Mouse (Mus musculus) splenic B cell, adult 2 months (primary cell): ENCODE measurements at regions not wholly inside any gene's neighbourhood (a gene's known extent, or its start where the extent isn't known, plus 50 kb on each side); places are given as distances from the start of the nearest gene placed in this dataset.

ENCODE experiments used
- DNase-seq: peaks from one replicate; pipeline ENCODE4 v3.0.0-alpha.2; 2011; ENCODE audit warnings: low read depth, low spot score
- H3K27me3 ChIP-seq: 2 replicates; pipeline ENCODE4 v1.6.1; 2012; ENCODE audit warnings: mild to moderate bottlenecking, low read length, moderate library complexity, mixed read lengths; ENCODE audit not compliant: control insufficient read depth, poor library complexity, insufficient read depth, severe bottlenecking
- H3K36me3 ChIP-seq: 2 replicates; pipeline ENCODE4 v1.6.1; 2012; ENCODE audit warnings: mild to moderate bottlenecking, low read length, moderate library complexity, mixed read lengths; ENCODE audit not compliant: control insufficient read depth, poor library complexity, insufficient read depth, severe bottlenecking

DNA sequence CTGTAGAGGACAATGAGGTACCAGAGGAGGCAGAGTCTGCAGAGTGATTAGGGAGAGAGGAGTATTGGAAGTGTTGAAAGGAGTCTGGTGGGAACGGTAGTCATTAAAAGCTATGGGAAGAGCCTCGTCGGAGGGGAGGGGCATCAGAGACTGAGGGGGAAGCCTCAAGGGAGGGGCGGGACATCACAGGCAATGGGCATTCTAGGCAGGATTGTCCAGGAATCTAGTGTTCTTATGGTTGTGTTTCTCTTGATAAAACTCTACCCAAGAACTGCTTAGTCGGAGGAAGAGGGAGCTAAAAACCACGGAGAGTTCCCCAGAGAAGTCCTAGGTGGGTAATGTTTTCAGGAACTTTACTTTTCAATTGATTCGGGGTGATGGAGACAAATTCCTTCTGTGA lies 90.2 kb downstream of the Sec23ip start:
- H3K36me3 ChIP-seq, result no peaks in the 10 kb centered on the region
- H3K27me3 ChIP-seq, result no peaks in the 10 kb centered on the region
- DNase-seq, result no peak

DNA sequence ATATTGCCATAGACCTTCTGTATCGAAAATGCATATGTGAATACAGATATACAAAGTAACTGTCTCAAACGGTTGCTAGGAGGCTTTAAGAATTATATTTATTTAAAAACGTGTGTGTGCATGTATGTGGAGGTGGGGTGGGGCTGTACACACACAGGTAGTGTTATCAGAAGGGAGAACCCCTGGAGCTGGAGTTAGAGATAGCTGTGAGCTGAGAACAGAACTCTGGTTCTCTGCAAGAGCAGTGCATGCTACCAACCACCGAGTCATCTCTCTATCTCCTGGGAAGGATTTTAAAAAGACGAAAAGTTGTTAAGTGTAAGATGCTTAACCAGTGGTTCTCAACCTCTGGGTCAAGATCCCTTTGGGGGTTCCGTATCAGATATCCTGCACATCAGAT lies 91.7 kb downstream of the Sec23ip start:
- DNase-seq, result no peak
- no peaks in the 10 kb centered on the region for H3K27me3 ChIP-seq
- no peaks in the 10 kb centered on the region for H3K36me3 ChIP-seq

DNA sequence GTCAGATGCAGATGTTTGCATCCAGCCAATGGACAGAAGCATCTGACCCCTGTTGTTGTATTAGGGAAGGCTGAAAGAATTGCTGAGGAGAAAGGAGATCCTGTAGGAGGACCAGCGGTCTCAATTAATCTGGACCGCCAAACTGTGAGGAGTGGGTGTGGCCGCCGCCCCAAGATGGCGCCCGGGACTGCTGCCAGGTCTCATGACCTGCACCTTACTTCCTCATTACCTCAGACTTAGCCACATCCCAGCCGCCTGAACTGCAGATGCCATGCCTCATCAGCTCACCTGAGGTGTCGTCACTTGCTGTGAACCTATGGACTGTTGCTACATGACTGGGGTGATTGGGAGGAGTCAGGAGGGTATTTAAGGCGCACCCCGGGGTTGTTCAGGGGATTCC lies 97.8 kb downstream of the Sec23ip start:
- H3K36me3 ChIP-seq, result no peaks in the 10 kb centered on the region
- no peak for DNase-seq
- H3K27me3 ChIP-seq, result no peaks in the 10 kb centered on the region

DNA sequence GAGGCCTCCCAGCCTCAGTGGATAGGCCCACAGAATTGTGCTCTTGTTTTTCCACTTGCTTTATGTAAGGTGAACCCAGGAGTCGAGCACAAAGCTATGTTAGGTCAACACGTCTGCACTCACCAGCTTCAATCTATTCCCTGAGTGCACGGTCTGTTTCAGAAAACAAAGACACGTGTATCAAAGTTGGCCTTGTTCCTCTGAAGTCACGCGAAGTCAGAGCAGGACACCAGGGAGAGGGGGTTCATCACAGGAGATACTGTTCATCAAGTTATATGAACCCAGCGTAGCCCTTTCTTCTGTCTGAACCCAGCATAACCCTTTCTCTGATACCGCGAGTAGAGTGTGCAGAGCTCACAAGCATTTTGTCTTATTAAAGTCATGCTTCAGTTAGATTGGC lies 98.8 kb downstream of the Sec23ip start:
- no peak for DNase-seq
- Histone ChIP-seq H3K36me3 (no peaks in the 10 kb centered on the region), H3K27me3 (no peaks in the 10 kb centered on the region)

DNA sequence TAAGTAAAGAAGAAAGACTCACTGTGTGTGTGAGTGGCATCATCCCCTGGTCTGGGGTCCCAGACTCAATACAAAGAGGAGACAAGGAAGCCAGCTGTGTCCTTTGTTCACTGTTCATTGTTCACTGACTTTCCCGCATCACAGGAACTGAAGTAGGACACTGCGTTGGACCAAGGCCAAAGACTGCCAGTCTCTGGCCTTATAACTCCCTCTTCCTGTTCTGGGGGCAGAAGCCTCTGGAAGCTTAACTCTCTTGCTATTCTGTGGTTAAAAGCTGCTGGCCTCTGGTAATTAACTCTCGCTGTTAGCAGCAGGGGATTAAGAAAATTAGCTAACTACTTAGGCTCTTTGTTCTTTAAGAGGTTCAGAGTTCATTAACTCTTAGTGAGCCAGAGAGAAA lies 104.5 kb downstream of the Sec23ip start:
- H3K27me3 ChIP-seq, result no peaks in the 10 kb centered on the region
- no peak for DNase-seq
- H3K36me3 ChIP-seq, result no peaks in the 10 kb centered on the region

DNA sequence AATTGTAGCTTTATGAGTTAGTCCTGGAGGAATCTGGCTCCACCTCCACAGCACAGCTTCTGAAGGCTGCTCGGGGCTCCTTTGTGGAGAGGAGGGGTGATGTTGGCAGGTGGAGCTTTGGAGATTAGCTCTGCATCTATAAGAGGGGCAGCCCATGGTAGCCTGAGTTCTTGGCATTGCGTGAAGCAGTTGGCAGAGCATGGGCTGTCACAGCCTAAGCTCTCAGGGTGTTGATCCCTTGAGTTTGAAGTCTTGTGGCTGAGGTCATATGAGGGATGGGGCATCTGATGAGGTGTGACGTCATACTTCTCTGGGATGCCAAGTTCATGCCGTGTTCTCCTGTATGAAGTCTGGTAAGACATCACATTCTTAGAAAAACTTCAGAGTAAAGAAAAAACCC lies 109.5 kb downstream of the Sec23ip start:
- Histone ChIP-seq H3K27me3 (no peaks in the 10 kb centered on the region), H3K36me3 (no peaks in the 10 kb centered on the region)
- DNase-seq, result no peak

DNA sequence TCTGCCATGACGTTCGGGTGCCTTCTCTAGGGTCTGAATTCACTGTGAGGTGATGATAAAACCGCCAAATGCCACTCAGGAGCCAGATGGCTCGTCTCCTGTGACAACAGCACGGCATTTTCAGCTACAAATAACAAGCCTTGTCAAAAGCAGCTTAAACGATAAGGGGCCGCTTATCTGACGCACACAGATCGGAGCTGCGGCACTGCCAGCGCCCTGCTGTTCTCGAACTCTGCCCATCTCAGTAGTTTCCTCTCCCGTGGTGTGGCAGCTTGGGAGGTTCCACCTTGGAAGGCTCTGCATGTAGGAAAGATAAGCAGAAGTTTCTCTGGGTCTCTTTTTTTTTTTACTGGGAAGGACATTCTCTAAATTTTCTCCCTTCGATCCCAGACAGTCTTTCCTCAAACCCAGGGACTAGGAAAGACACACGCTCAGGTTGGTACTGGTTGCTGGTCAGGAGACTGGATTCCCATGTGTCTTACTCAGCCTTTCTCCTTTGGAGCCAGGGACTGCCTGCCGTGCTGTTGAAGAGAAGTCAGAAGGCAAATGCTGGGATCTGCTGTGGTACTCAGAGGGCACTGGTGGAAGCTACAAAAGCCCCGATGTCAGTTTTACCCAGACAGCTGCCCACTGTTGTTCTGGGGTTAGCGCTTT lies 110.1 kb downstream of the Sec23ip start:
- Histone ChIP-seq H3K36me3 (no peaks in the 10 kb centered on the region), H3K27me3 (no peaks in the 10 kb centered on the region)
- no peak for DNase-seq

DNA sequence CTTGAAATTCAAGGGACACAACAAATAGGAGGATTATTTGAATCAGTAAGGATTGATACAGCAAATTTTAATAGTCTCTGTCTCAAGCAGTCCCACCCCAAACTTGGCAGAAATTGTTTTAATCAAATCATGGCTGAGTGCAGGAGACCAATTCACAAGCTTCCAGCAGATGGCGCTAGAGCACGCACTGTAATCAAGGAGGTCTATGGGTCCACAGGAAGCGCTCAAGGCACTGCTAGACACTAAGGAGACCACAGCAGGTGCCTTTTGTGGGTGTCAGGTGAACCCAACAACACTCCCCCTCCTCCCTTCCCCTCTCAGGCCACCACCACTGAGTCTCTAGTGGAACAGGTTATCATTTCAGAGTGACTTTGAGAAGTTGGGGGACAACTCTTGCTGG lies 115.4 kb downstream of the Sec23ip start:
- Histone ChIP-seq H3K27me3 (no peaks in the 10 kb centered on the region), H3K36me3 (no peaks in the 10 kb centered on the region)
- DNase-seq, result peak; percentile 43

DNA sequence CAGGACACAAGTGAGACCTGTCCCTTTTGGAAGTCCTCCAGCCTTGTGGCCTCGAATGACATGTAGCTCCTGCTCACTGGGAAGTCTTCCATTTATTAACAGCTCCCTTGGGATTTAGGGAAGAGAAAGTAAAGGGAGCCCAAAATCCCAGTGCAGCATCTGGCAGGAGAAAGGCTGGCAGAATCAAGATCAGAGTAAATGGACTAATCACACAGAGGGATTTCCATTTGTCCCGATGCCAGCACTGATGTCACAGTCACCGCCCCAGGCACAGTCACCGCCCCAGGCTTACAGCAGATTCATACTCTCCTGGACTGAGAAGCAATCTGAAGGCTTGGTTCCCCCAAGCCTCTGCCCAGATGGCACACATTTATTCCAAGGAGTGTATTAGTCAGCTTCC lies 116.0 kb downstream of the Sec23ip start:
- DNase-seq, result no peak
- Histone ChIP-seq H3K27me3 (no peaks in the 10 kb centered on the region), H3K36me3 (no peaks in the 10 kb centered on the region)

DNA sequence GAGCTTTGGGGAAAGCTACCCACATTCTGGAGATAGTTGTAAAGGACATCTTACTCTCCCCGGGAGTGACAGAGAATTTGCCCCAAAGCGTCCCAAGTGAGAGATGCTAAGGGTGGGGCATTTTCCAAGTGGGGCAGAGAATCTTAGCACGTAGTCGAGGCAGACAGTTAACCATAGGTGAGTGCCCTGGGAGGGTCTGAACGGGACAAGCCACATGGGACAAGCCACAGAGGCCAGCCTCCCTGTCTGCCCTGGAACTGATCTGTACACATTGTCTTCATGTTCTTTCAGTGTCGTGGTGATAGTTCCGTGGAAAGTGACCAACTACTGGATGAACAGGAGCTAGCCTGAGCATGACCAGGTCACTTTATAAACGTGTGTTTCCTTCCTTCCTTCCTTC lies 116.6 kb downstream of the Sec23ip start:
- no peaks in the 10 kb centered on the region for H3K27me3 ChIP-seq
- H3K36me3 ChIP-seq, result no peaks in the 10 kb centered on the region
- DNase-seq, result no peak

DNA sequence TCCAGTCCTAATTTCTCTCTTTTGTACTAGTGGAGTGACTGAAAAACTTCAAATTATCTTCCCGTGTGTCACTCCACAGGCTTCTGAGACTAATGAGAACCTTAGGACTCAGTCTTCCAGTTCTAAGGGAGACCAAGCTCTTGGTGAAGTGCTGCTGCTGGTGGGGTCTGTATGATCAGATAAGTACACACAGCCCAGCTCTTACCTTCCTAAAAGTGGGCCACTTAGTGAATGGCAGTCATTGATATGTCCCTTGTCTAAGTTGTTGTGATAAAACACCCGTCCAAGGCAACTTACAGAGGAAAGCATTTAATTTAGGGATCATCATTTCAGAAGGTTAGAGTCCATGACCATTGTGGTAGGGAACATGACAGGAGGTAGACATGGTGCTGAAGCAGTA lies 124.1 kb downstream of the Sec23ip start:
- no peaks in the 10 kb centered on the region for H3K36me3 ChIP-seq
- no peak for DNase-seq
- H3K27me3 ChIP-seq, result no peaks in the 10 kb centered on the region

DNA sequence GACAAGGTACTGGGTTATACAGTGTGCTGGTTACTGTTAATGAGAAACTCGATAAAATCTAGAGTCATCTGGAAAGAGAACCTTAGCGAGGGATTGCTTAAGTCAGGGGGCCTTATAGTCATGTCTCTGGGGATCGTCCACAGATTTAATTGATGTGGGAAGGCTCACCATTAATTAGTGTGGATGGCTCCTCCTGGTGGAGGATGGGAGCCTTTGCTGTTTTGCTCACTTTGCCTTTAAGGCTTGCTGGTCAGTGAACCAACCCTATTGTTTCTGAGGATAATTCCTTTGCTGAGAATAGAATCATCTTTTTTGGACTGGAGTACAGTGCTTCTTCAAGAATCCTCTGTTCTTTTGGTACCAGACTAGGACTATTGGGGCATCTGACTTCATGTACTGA lies 139.3 kb downstream of the Sec23ip start:
- DNase-seq, result no peak
- no peaks in the 10 kb centered on the region for H3K36me3 ChIP-seq
- no peaks in the 10 kb centered on the region for H3K27me3 ChIP-seq

DNA sequence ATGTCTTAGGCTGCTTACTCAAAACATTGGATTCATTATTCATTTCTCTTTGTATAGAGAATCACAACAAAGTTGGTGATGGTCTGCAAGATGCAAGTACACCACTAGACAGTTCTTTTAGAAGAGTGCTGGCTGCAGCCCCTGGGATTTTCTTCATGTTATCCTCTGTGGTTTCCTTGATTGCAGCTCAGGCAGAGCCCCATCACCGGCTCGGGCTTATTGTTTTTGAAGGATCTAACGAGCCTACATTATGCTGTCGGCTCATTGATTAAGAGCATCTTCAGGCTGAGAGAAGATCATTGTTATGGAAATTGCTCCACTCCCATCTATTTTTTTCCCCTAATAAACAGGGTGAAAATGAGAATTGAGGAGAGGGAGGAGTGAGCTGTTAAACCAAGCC lies 140.8 kb downstream of the Sec23ip start:
- H3K36me3 ChIP-seq, result no peaks in the 10 kb centered on the region
- no peak for DNase-seq
- no peaks in the 10 kb centered on the region for H3K27me3 ChIP-seq

DNA sequence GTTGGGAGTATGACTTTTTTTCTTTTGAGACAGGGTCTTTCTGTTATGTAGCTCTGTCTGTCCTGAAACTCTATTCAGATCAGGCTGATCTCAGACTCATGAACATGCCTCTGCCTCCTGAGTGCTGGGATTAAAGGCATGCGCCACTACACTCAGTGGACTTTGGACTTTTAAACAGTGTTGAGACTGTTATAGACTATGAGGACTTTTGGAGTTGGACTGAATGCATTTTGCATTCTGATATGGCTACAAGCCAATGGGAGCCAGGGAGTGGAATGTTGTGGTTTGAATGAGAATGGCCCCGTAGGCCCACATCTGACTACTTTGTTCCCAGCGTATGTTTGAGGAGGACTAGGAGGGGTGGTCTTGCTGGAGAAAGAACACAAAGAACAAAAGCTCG lies 165.4 kb downstream of the Sec23ip start:
- H3K36me3 ChIP-seq, result no peaks in the 10 kb centered on the region
- H3K27me3 ChIP-seq, result no peaks in the 10 kb centered on the region; the same call in 1 of the 2 replicates
- DNase-seq, result no peak

DNA sequence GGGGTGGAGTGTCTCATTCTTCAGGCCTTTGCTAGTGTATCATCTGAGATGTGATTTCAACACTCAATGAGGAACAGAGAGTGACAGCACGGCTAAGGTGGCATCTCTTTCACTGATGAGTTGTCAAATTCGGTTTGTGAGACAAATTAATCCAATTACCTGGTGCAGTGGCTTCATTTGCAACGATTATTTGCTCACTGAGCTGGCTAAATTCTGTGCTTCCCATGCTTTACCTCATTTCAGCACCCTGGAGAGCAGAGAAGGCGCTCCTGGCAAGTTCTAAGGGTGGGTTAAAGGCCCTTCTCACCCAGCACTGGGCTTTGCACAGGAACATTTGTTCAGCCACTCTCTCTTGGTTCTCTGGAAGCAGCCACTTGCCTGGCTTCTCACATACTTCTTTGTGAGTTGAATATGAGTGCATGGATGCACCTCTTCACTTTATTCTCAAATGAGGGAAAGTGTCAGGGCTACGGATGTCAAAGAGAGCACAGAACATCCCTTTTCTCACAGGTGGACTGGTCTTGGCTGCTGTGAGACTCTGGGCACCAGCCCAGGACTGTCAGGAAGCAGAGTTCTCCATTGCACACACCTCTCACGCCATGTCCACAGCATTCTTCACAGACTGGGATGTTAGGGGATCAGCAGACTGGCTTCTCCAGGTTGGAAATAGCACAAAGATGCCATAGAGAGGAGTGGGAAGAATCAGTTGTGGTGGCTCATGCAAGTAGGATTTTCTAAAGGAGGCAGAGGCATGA lies 193.4 kb downstream of the Sec23ip start:
- H3K27me3 ChIP-seq, result no peaks in the 10 kb centered on the region
- no peaks in the 10 kb centered on the region for H3K36me3 ChIP-seq
- no peak for DNase-seq

DNA sequence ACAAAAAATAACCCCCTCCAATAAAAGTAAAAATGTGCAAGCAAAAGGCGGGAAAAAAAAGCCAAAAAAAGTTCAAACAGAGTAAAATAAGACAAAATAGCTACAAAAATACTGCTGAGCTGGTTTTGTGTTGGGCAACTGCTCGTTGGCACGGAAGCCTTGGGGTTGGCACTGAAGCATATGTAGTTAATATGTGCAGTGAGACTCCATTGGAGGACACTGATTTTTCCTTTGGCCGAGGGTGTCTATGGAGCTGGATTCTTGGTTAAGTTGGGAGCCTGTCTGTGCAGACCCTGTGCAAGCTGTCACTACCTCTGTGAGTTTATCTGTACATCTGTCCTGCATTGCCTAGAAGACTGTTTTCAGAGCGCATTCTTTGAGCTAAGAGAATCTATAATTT lies 215.8 kb downstream of the Sec23ip start:
- Histone ChIP-seq H3K36me3 (no peaks in the 10 kb centered on the region), H3K27me3 (no peaks in the 10 kb centered on the region)
- DNase-seq, result no peak
